Mouse (Mus musculus) E14TG2a.4 (cell line): ENCODE data around the gene Clpsl2.
A peak's percentile ranks its signal among the peaks of the same experiment; 100 is the strongest.

ENCODE experiments used
- H3K27me3 ChIP-seq: 2 replicates; pipeline ENCODE4 v1.6.1; 2014; ENCODE audit warnings: low read length, control low read depth; ENCODE audit not compliant: insufficient read depth
- H3K36me3 ChIP-seq: 2 replicates; pipeline ENCODE4 v1.6.1; 2014; ENCODE audit warnings: low read length, control low read depth; ENCODE audit not compliant: insufficient read depth
- H3K4me1 ChIP-seq: replicated peaks from 2 replicates; pipeline ENCODE4 v1.6.1; 2014; ENCODE audit warnings: low read depth, low read length, control low read depth
- H3K4me3 ChIP-seq: replicated peaks from 2 replicates; pipeline ENCODE4 v1.5.1; 2014; ENCODE audit warnings: mild to moderate bottlenecking, low read length
- H3K9me3 ChIP-seq: 2 replicates; pipeline ENCODE4 v1.6.1; 2014; ENCODE audit warnings: low read length, control low read depth
- CTCF ChIP-seq: conservative IDR thresholded peaks from 2 replicates; pipeline ENCODE4 v1.5.1; 2014; ENCODE audit warnings: low read length
- NANOG ChIP-seq: IDR thresholded peaks from 2 replicates; pipeline ENCODE4 v1.6.1; 2014; ENCODE audit warnings: borderline replicate concordance, low read length, mixed read lengths
- POU5F1 ChIP-seq: IDR thresholded peaks from 2 replicates; pipeline ENCODE4 v1.6.1; 2014; ENCODE audit warnings: low read length, borderline replicate concordance

Gene Clpsl2

GRCm38 (mm10) chr17:28523355-28524008, 25.7 kb upstream of the Clpsl2 start:
- Histone ChIP-seq H3K27me3 (peaks cover 16% of the 10 kb centered on the region), H3K9me3 (peaks cover 6% of the 10 kb centered on the region), H3K4me1 (peaks cover 54% of the 10 kb centered on the region), H3K4me3 (peak overlapping the region; percentile 93), H3K36me3 (peaks cover 13% of the 10 kb centered on the region)
- TF ChIP-seq CTCF (no peak), NANOG (no peak), POU5F1 (no peak)

GRCm38 (mm10) chr17:28524009-28524695, 25.1 kb upstream of the Clpsl2 start:
- TF ChIP-seq NANOG (no peak), POU5F1 (no peak), CTCF (no peak)
- H3K9me3 ChIP-seq: peaks cover 3% of the 10 kb centered on the region
- H3K4me1 ChIP-seq: peaks cover 52% of the 10 kb centered on the region
- H3K4me3 ChIP-seq: peak overlapping the region; percentile 93
- peaks cover 13% of the 10 kb centered on the region for H3K36me3 ChIP-seq
- H3K27me3 ChIP-seq: peaks cover 12% of the 10 kb centered on the region

GRCm38 (mm10) chr17:28524831-28525430, 24.3 kb upstream of the Clpsl2 start:
- H3K4me3 ChIP-seq: peak overlapping the region; percentile 93

GRCm38 (mm10) chr17:28527184-28528042, 21.8 kb upstream of the Clpsl2 start:
- peaks cover 8% of the 10 kb centered on the region; the same call in 1 of the 2 replicates for H3K27me3 ChIP-seq
- no peaks in the 10 kb centered on the region for H3K9me3 ChIP-seq
- no peak overlapping the region for H3K4me3 ChIP-seq
- peaks cover 13% of the 10 kb centered on the region for H3K36me3 ChIP-seq
- H3K4me1 ChIP-seq: peaks cover 61% of the 10 kb centered on the region
- no peak for TF ChIP-seq POU5F1
- no peak for TF ChIP-seq NANOG
- TF ChIP-seq CTCF: no peak

More at GRCm38 (mm10) chr17:28524831-28525430, 24.3 kb upstream of the Clpsl2 start:
- peaks cover 58% of the 10 kb centered on the region for H3K4me1 ChIP-seq
- H3K9me3 ChIP-seq: no peaks in the 10 kb centered on the region
- peaks cover 13% of the 10 kb centered on the region for H3K36me3 ChIP-seq
- H3K27me3 ChIP-seq: peaks cover 10% of the 10 kb centered on the region; the same call in 1 of the 2 replicates
- no peak for TF ChIP-seq NANOG
- TF ChIP-seq CTCF: no peak
- TF ChIP-seq POU5F1: no peak

GRCm38 (mm10) chr17:28528043-28528351, 21.2 kb upstream of the Clpsl2 start:
- peaks cover 13% of the 10 kb centered on the region for H3K36me3 ChIP-seq
- H3K9me3 ChIP-seq: no peaks in the 10 kb centered on the region
- no peak overlapping the region for H3K4me3 ChIP-seq
- H3K27me3 ChIP-seq: peaks cover 11% of the 10 kb centered on the region; the same call in 1 of the 2 replicates
- TF ChIP-seq POU5F1: no peak
- TF ChIP-seq CTCF: peak; percentile 96
- H3K4me1 ChIP-seq: peaks cover 64% of the 10 kb centered on the region

GRCm38 (mm10) chr17:28529116-28529515, 20.1 kb upstream of the Clpsl2 start:
- Histone ChIP-seq H3K4me3 (no peak overlapping the region), H3K4me1 (peaks cover 63% of the 10 kb centered on the region), H3K36me3 (peaks cover 13% of the 10 kb centered on the region), H3K27me3 (peaks cover 11% of the 10 kb centered on the region; the same call in 1 of the 2 replicates), H3K9me3 (no peaks in the 10 kb centered on the region)
- no peak for TF ChIP-seq NANOG
- TF ChIP-seq CTCF: no peak
- no peak for TF ChIP-seq POU5F1

- Histone ChIP-seq H3K9me3 (no peaks in the 10 kb centered on the region), H3K27me3 (peaks cover 11% of the 10 kb centered on the region; the same call in 1 of the 2 replicates), H3K4me3 (no peak within 1 kb of the TSS), H3K36me3 (peaks cover 2% of the 10 kb centered on the region; the same call in 1 of the 2 replicates), H3K4me1 (peaks cover 49% of the 10 kb centered on the region)
- TF ChIP-seq CTCF (peak; percentile 14; the same call in 1 of the 2 replicates), NANOG (no peak)
Measured at GRCm38 (mm10) chr17:28530506-28530905, 18.7 kb upstream of the Clpsl2 start, which contains the start of gene Armc12. TSS of gene Armc12 (plus strand) at chr17:28530806.

GRCm38 (mm10) chr17:28531946-28532345, 17.3 kb upstream of the Clpsl2 start:
- TF ChIP-seq NANOG (no peak), CTCF (no peak), POU5F1 (no peak)
- Histone ChIP-seq H3K4me3 (0 out of 2 replicates have a peak overlapping the region, but pooled peaks have one; percentile 33), H3K4me1 (peaks cover 48% of the 10 kb centered on the region), H3K27me3 (peaks cover 16% of the 10 kb centered on the region), H3K9me3 (no peaks in the 10 kb centered on the region), H3K36me3 (no peaks in the 10 kb centered on the region)
